Mouse (Mus musculus) ES-E14 (cell line): ENCODE results near the gene Cecr2. TPM values are rescaled to one million over a fixed set of nuclear protein-coding genes. Genes with fewer than 3 reads are reported as not detected.

Experiments used
- DNase-seq: peaks from one replicate; pipeline ENCODE4 v3.0.0-alpha.2; 2013; ENCODE audit warnings: low read depth, low spot score
- H3K27ac ChIP-seq: 2 replicates; pipeline ENCODE4 v1.5.1; 2012; ENCODE audit warnings: low read depth, mild to moderate bottlenecking, low read length, moderate library complexity, mixed read lengths; ENCODE audit not compliant: poor library complexity, insufficient read depth, severe bottlenecking
- H3K36me3 ChIP-seq: 2 replicates; pipeline ENCODE4 v1.6.1; 2012; ENCODE audit warnings: mild to moderate bottlenecking, low read length, moderate library complexity, mixed read lengths; ENCODE audit not compliant: control insufficient read depth, poor library complexity, insufficient read depth, severe bottlenecking
- H3K4me1 ChIP-seq, 2 experiments: fragments of 150-350 bp in 1 of 2; sonication (generic) in 1 of 2; 2 replicates each; pipeline ENCODE4 v1.6.1; 2012; ENCODE audit warnings: low read length in 2 of 2, mild to moderate bottlenecking in 1 of 2, mixed read lengths in 1 of 2; ENCODE audit not compliant: control insufficient read depth in 2 of 2, insufficient read depth in 2 of 2, poor library complexity in 1 of 2
- H3K4me3 ChIP-seq, 2 experiments: fragments of 150-350 bp in 1 of 2; sonication (generic) in 1 of 2; 2 replicates each; pipeline ENCODE4 v1.5.1; 2012; ENCODE audit warnings: low read length in 2 of 2, low read depth in 1 of 2, mild to moderate bottlenecking in 1 of 2, mixed read lengths in 1 of 2; ENCODE audit not compliant: insufficient read depth in 1 of 2, poor library complexity in 1 of 2, severe bottlenecking in 1 of 2
- H3K9ac ChIP-seq: 2 replicates; pipeline ENCODE4 v1.6.1; 2012; ENCODE audit warnings: low read depth, mild to moderate bottlenecking, low read length, mixed read lengths; ENCODE audit not compliant: poor library complexity, insufficient read depth, severe bottlenecking
- H3K9me3 ChIP-seq: fragments of 150-350 bp; sonication (generic); 2 replicates; pipeline ENCODE4 v1.6.1; 2012; ENCODE audit warnings: low read depth, mild to moderate bottlenecking, low read length; ENCODE audit not compliant: control insufficient read depth, insufficient read depth
- CHD2 ChIP-seq: IDR thresholded peaks from 2 replicates; pipeline ENCODE4 v1.6.1; 2014; ENCODE audit warnings: mild to moderate bottlenecking, low read depth, low read length, inconsistent platforms
- HCFC1 ChIP-seq: IDR thresholded peaks from 2 replicates; pipeline ENCODE4 v1.6.1; 2012; ENCODE audit warnings: low read length, inconsistent platforms, borderline replicate concordance; ENCODE audit not compliant: insufficient read depth
- MAFK ChIP-seq: IDR thresholded peaks from 2 replicates; pipeline ENCODE4 v1.6.1; 2014; ENCODE audit warnings: mild to moderate bottlenecking, low read depth, low read length, inconsistent platforms; ENCODE audit not compliant: insufficient read depth
- ZC3H11A ChIP-seq: IDR thresholded peaks from 2 replicates; pipeline ENCODE4 v1.6.1; 2012; ENCODE audit warnings: low read depth, mild to moderate bottlenecking, inconsistent platforms, low read length, borderline replicate concordance
- ZNF384 ChIP-seq: IDR thresholded peaks from 2 replicates; pipeline ENCODE4 v1.6.1; 2012; ENCODE audit warnings: low read depth, low read length, inconsistent platforms
- in situ Hi-C, 2 experiments: fragments of 600-800 bp; cut with MboI; formaldehyde crosslinking; loops; one replicate each; pipeline ENCODE4 v1.15.1; 2025; ENCODE audit warnings: low sequenced_read_pairs in 2 of 2, inconsistent platforms in 1 of 2; ENCODE audit not compliant: unreplicated experiment in 2 of 2
- total RNA-seq: library from RNA; depleted of rRNA; stranded (reverse); fragments of 300-350 nt; gene quantifications from 2 replicates; pipeline ENCODE4 v1.2.3, GENCODE M21; 2012

Cecr2 gene
- total RNA-seq, 1 experiment = 26.5 TPM

- Histone ChIP-seq H3K27ac (no peak overlapping the region), H3K9ac (no peak overlapping the region), H3K36me3 (no peaks in the 10 kb centered on the region), H3K4me3 (no peak overlapping the region), H3K9me3 (no peaks in the 10 kb centered on the region), H3K4me1 (peaks cover 0 to 2% of the 10 kb centered on the region in 2 experiments; a peak in 1 of 4 replicates)
- TF ChIP-seq MAFK (no peak), CHD2 (no peak), ZNF384 (no peak), HCFC1 (no peak), ZC3H11A (no peak)
- no peak for DNase-seq
- in situ Hi-C loops = no loop called here
Observed at GRCm38 (mm10) chr6:120625081-120625480, 41.1 kb upstream of the Cecr2 start.

- in situ Hi-C loops = no loop called here
- Histone ChIP-seq H3K36me3 (no peaks in the 10 kb centered on the region), H3K4me1 (peaks cover 0 to 2% of the 10 kb centered on the region in 2 experiments; a peak in 1 of 4 replicates), H3K9ac (no peak overlapping the region), H3K27ac (no peak overlapping the region), H3K9me3 (no peaks in the 10 kb centered on the region), H3K4me3 (no peak overlapping the region)
- TF ChIP-seq ZC3H11A (no peak), HCFC1 (no peak), CHD2 (no peak), ZNF384 (no peak), MAFK (no peak)
- no peak for DNase-seq
Observed at GRCm38 (mm10) chr6:120627096-120627495, 39.1 kb upstream of the Cecr2 start.

- no peak for TF ChIP-seq HCFC1
- TF ChIP-seq MAFK = no peak
- TF ChIP-seq ZNF384 = no peak
- no peak for TF ChIP-seq ZC3H11A
- TF ChIP-seq CHD2 = no peak
- no peak overlapping the region for H3K27ac ChIP-seq
Observed at GRCm38 (mm10) chr6:120628963-120629362, 37.2 kb upstream of the Cecr2 start.

GRCm38 (mm10) chr6:120635391-120636028, 30.7 kb upstream of the Cecr2 start:
- Histone ChIP-seq H3K36me3 (no peaks in the 10 kb centered on the region), H3K9me3 (no peaks in the 10 kb centered on the region), H3K4me1 (no peaks in the 10 kb centered on the region), H3K9ac (no peak overlapping the region), H3K27ac (no peak overlapping the region), H3K4me3 (no peak overlapping the region)
- TF ChIP-seq ZNF384 (no peak), CHD2 (no peak), HCFC1 (no peak), ZC3H11A (no peak), MAFK (no peak)
- DNase-seq = no peak
- in situ Hi-C loops = no loop called here

More at GRCm38 (mm10) chr6:120628963-120629362, 37.2 kb upstream of the Cecr2 start:
- Histone ChIP-seq H3K4me3 (no peak overlapping the region), H3K9me3 (no peaks in the 10 kb centered on the region), H3K36me3 (no peaks in the 10 kb centered on the region), H3K4me1 (peaks cover 0 to 2% of the 10 kb centered on the region in 2 experiments; a peak in 1 of 4 replicates), H3K9ac (no peak overlapping the region)
- in situ Hi-C loops = no loop called here
- no peak for DNase-seq

- Histone ChIP-seq H3K36me3 (no peaks in the 10 kb centered on the region), H3K27ac (no peak overlapping the region), H3K9me3 (no peaks in the 10 kb centered on the region), H3K4me1 (peaks cover 0 to 5% of the 10 kb centered on the region in 2 experiments; a peak in 2 of 4 replicates), H3K4me3 (no peak overlapping the region), H3K9ac (no peak overlapping the region)
- in situ Hi-C loops = no loop called here
- no peak for DNase-seq
- TF ChIP-seq ZC3H11A = no peak
- no peak for TF ChIP-seq HCFC1
- no peak for TF ChIP-seq MAFK
- TF ChIP-seq ZNF384 = no peak
- no peak for TF ChIP-seq CHD2
Observed at GRCm38 (mm10) chr6:120639547-120639946, 26.6 kb upstream of the Cecr2 start.
